Mouse (Mus musculus) megakaryocyte progenitor cell, adult 5-6 weeks (primary cell): ENCODE results near the gene Xrra1. TPM values are rescaled to one million over a fixed set of nuclear protein-coding genes. Genes with fewer than 3 reads are reported as not detected.
A peak's percentile ranks its signal among the peaks of the same experiment; 100 is the strongest.

Source experiments
- ATAC-seq: replicated peaks from 2 replicates; pipeline ENCODE4 v1.8.0; 2016; ENCODE audit warnings: mild to moderate bottlenecking, moderate TSS enrichment, inconsistent platforms; ENCODE audit not compliant: poor library complexity
- total RNA-seq, 2 experiments: library from RNA; stranded (forward) in 1 of 2; stranded (reverse) in 1 of 2; fragments of 157-497, 149-512 nt in 1 of 2; fragments of 200-1000 nt in 1 of 2; gene quantifications; 2 replicates each; pipeline versions ENCODE4 v1.2.3 to v1.2.4; 2015 to 2017

Gene Xrra1
- total RNA-seq, 2 experiments from 2014 or later = 0.25 TPM; not detected in 1

DNA sequence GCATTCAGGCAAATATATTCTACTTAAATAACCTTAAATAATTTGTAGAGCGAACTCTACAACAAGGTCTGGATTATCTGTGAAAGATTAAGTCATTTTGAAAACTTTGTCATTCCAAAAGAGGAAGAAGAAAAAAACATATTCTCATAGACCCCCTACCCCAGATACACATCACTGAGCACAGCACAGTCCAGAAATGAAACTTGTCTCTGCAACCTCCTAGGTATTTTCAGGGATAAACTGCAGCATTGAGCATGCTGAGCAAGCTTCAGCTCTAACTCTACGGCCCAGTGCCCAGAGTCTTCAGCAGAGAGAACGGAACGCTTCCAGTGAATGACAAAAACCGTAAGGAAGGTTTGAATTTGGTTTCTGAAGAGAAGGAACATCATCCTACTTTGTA is 8.4 kb upstream of the Xrra1 start:
- no peak for ATAC-seq

GRCm38 (mm10) chr7:99851121-99851520 is 7.8 kb upstream of the Xrra1 start:
- ATAC-seq = no peak

- ATAC-seq = no peak
Measured at GRCm38 (mm10) chr7:99851618-99852017, 7.3 kb upstream of the Xrra1 start.

- no peak for ATAC-seq
Measured at GRCm38 (mm10) chr7:99853350-99853749, 5.6 kb upstream of the Xrra1 start.

- ATAC-seq = no peak
Measured at GRCm38 (mm10) chr7:99854311-99854710, 4.6 kb upstream of the Xrra1 start.

GRCm38 (mm10) chr7:99856266-99856861 is 2.6 kb upstream of the Xrra1 start:
- no peak for ATAC-seq

DNA sequence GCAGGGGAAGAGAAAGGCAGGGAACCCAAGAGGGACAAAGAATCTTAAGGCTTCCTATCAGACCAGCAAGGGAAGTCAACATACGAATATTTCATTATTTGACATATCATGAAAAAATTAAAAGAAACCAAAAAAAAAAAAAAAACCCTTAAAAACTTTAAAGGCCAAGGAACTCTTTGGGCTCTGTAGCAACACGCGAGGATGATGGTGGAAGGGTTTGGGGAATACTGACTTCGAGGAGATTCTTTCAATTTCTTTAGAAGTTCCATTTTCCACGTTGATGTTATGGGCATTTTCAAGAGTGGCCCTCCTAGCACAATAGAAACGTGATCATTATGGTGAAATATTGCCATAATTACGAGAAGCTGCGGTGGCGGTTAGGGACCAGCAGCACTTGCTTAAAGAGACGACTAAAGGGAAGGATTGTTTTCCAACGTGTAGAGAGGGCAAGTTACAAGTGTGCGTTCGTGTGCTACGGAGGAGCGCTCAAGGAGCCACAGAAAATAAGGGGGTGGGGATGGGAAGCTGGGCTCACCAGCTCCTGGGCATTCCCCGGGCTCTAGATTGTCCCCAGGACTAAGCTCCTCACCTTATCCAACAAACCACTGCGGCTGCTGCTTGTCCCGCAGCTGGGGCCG is 622 bp upstream of the Xrra1 start:
- peak; percentile 9; the same call in 1 of the 2 replicates for ATAC-seq

DNA sequence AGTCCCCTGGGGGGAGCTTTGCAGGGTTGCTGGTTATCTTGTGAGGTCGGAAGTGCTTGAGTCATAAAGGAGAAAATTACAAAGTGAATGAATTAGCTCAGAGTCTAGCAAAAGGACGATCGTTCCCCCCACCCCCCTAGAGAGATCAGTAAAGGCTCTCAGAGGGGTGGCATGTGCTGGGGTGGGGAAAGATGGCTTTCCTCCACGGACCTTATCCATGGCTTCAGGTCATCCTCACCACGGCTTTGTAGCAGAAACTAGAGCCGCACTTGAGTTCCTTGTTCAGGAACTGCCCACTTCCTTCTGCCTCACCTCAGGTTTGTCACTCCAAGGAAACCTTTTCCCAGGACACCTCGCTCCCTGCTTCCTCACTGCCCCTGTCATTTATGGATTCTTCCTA is 4.4 kb downstream of the Xrra1 start, which contains the start of gene Spcs2:
Gene Spcs2, minus strand, starts transcription at position 101 of the 400 bp plus-strand sequence.
- no peak for ATAC-seq

GRCm38 (mm10) chr7:99864241-99865028 is 5.5 kb downstream of the Xrra1 start:
- no peak for ATAC-seq

GRCm38 (mm10) chr7:99865219-99865618 is 6.3 kb downstream of the Xrra1 start:
- peak; percentile 59; the same call in 1 of the 2 replicates for ATAC-seq

GRCm38 (mm10) chr7:99869296-99869695 is 10.4 kb downstream of the Xrra1 start:
- peak; percentile 36; the same call in 1 of the 2 replicates for ATAC-seq

GRCm38 (mm10) chr7:99873965-99874364 is 15.0 kb downstream of the Xrra1 start:
- ATAC-seq = no peak

- no peak for ATAC-seq
Measured at GRCm38 (mm10) chr7:99875891-99876290, 17.0 kb downstream of the Xrra1 start.

DNA sequence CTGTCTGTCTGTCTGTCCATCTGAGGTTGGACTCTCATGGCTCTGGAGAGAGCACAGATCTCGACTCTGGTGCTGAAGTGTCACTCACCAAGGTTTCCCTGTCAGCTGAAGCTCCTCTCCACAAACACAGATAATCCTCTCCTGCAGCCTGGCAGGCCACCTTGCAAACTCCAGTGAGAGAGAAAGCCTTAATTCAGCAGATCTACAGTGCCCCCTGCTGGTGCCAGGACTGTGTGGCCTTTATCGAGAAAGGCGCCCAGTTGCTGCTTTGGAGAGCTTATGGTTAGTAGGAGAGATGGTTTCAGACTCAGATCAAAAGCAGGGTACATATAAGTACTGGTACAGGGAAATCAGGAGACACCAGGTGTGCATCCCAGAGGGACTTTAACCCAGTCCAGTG is 17.4 kb downstream of the Xrra1 start:
- peak; percentile 99 for ATAC-seq

DNA sequence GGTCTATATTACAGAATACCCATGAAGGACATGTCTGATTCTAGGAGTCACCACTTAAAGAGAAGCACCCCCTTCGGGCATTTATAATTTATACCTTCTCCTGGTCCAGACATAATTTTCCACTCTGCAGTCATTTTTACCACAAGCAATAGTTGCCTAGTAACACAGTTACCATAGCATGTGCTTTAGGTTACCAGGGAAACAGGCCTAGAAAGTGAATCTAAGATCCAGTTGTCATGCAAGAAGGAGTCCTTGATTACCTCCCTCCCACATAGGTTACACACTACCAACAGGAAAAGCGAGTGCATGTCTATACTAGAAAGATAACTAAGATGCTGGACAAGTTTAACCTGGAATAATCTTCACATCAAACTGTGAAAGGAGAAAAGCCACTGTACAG is 19.3 kb downstream of the Xrra1 start:
- ATAC-seq = no peak

- ATAC-seq = peak; percentile 61
Measured at GRCm38 (mm10) chr7:99887230-99887735, 28.4 kb downstream of the Xrra1 start.

- ATAC-seq = peak; percentile 67
Measured at GRCm38 (mm10) chr7:99887743-99888142, 28.8 kb downstream of the Xrra1 start.

GRCm38 (mm10) chr7:99889175-99889880 is 30.4 kb downstream of the Xrra1 start:
- peak; percentile 75 for ATAC-seq

- no peak for ATAC-seq
Measured at GRCm38 (mm10) chr7:99890168-99890755, 31.3 kb downstream of the Xrra1 start.

DNA sequence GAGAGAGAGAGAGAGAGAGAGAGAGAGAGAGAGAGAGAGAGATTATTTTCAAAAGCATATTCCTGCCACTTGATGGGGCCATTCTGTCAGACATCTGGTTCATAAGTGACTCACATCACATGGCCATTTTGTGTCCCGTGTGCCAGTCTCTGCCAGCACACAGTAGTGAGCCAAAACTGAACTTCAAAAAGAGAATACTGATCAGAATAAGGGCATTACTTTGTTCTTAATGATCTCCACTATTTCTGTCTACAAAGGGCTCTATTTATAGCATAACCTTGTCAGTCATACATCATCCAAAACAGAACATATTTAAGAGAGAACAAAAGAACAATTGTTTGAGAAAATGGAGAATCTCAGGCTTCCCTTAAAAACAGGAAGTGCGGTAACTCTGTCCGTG is 32.6 kb downstream of the Xrra1 start:
- ATAC-seq = no peak

- ATAC-seq = no peak
Measured at GRCm38 (mm10) chr7:99892351-99892750, 33.4 kb downstream of the Xrra1 start.
